Mouse (Mus musculus) hindbrain, embryonic 11.5 days (tissue): ENCODE results near the gene Gm20489. TPM values are rescaled to one million over a fixed set of nuclear protein-coding genes. Genes with fewer than 3 reads are reported as not detected.

Source experiments
- ATAC-seq: fragments of 200-750 bp; cut with Nextera tagmentation; 2 replicates; pipeline ENCODE4 v1.8.0; 2017; ENCODE audit warnings: mild to moderate bottlenecking, moderate TSS enrichment, moderate library complexity; ENCODE audit not compliant: low FRiP score
- DNase-seq: peaks from one replicate; pipeline ENCODE4 v3.0.0-alpha.2; 2015; ENCODE audit warnings: low spot score
- H3K27ac ChIP-seq: fragments of 300-500 bp; sonication (generic); 2 replicates; pipeline ENCODE4 v1.5.1; 2014; ENCODE audit warnings: mild to moderate bottlenecking, low read depth, low read length
- H3K27me3 ChIP-seq: fragments of 300-500 bp; sonication (generic); 2 replicates; pipeline ENCODE4 v1.6.1; 2014; ENCODE audit warnings: mild to moderate bottlenecking, low read length, moderate library complexity, mixed read lengths; ENCODE audit not compliant: control insufficient read depth, insufficient read depth
- H3K36me3 ChIP-seq: fragments of 300-500 bp; sonication (generic); 2 replicates; pipeline ENCODE4 v1.6.1; 2014; ENCODE audit warnings: mild to moderate bottlenecking, low read length, moderate library complexity, mixed read lengths; ENCODE audit not compliant: control insufficient read depth, insufficient read depth
- H3K4me1 ChIP-seq: fragments of 300-500 bp; sonication (generic); replicated peaks from 2 replicates; pipeline ENCODE4 v1.6.1; 2014; ENCODE audit warnings: low read length, mixed read lengths; ENCODE audit not compliant: control insufficient read depth, insufficient read depth
- H3K4me2 ChIP-seq: fragments of 300-500 bp; sonication (generic); replicated peaks from 2 replicates; pipeline ENCODE4 v1.6.1; 2014; ENCODE audit warnings: mild to moderate bottlenecking, low read depth, low read length
- H3K4me3 ChIP-seq: fragments of 300-500 bp; sonication (generic); 2 replicates; pipeline ENCODE4 v1.5.1; 2014; ENCODE audit warnings: low read depth, low read length
- H3K9ac ChIP-seq: fragments of 300-500 bp; sonication (generic); 2 replicates; pipeline ENCODE4 v1.6.1; 2014; ENCODE audit warnings: low read depth, low read length
- H3K9me3 ChIP-seq: fragments of 300-500 bp; sonication (generic); 2 replicates; pipeline ENCODE4 v1.6.1; 2016; ENCODE audit warnings: low read length; ENCODE audit not compliant: control insufficient read depth
- WGBS: fragments of 180-500 bp; shearing (Covaris S2); extraction: QIAGEN DNeasy Blood & Tissue Kit; methylation state at CpG from one replicate; pipeline ENCODE4 v1.1.7; 2014; 5-methylcytosine and 5-hydroxymethylcytosine counted together
- polyA plus RNA-seq: library from polyadenylated mRNA; unstranded; fragments of >200 nt; fragmentation: Nextera tagmentation; extraction: Ambion mirVana; gene quantifications from 2 replicates; pipeline ENCODE4 v1.2.1, GENCODE M21; 2014

The Gm20489 gene
- polyA plus RNA-seq, 1 experiment from 2014 or later: not detected

DNA sequence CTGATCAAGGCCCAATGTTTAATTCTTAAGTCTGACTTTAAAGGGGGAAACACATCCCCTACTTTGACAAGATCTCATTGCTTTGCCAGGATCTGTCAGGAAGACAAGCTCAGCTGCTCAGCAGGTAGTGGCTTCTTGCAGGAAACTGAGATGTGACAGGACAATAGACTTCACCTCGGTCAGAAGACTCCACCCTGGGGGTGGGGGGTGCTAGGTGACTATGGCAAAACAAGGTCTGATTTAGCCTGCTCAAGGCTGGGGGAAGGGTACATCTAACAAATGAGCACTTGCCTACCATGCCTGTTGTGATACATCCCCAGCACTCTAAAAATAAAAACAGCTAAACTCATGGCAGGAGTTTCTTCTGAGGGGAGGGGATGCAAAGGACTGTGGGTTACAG, 23.8 kb downstream of the Gm20489 start:
- Histone ChIP-seq H3K27me3 (no peaks in the 10 kb centered on the region), H3K9ac (no peak overlapping the region), H3K27ac (no peak overlapping the region), H3K4me1 (no peaks in the 10 kb centered on the region), H3K4me2 (no peak overlapping the region), H3K4me3 (no peak overlapping the region), H3K9me3 (no peaks in the 10 kb centered on the region), H3K36me3 (no peaks in the 10 kb centered on the region)
- DNase-seq: no peak
- WGBS: 29% methylated on average over 1 of the region's 1 CpGs
- ATAC-seq: no peak

DNA sequence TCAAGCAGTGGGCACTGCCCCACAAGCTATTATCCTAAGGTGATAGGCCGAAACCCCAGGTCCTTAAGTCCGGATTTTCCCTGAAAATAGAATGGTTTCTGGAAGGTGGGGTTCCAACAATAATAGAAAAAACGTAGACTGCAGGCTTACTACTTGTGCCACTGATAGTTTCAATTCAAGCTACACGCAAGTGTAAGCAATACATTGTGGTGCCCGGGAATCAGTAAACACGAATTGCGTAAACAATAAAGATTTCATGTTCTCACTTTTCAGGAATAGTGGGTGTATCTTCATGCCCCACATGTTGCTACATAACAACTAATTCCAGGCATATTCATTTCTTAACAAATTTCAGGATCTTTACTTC, 46.0 kb downstream of the Gm20489 start:
- Histone ChIP-seq H3K27me3 (peaks cover 4% of the 10 kb centered on the region; the same call in 1 of the 2 replicates), H3K36me3 (no peaks in the 10 kb centered on the region), H3K4me3 (peak overlapping the region; percentile 22; the same call in 1 of the 2 replicates), H3K4me2 (peak overlapping the region; percentile 29; the same call in 1 of the 2 replicates), H3K4me1 (no peaks in the 10 kb centered on the region), H3K27ac (no peak overlapping the region), H3K9ac (0 out of 2 replicates have a peak overlapping the region, but pooled peaks have one; percentile 15), H3K9me3 (no peaks in the 10 kb centered on the region)
- 33% methylated on average over 7 of the region's 7 CpGs for WGBS
- no peak for ATAC-seq
- DNase-seq: no peak

DNA sequence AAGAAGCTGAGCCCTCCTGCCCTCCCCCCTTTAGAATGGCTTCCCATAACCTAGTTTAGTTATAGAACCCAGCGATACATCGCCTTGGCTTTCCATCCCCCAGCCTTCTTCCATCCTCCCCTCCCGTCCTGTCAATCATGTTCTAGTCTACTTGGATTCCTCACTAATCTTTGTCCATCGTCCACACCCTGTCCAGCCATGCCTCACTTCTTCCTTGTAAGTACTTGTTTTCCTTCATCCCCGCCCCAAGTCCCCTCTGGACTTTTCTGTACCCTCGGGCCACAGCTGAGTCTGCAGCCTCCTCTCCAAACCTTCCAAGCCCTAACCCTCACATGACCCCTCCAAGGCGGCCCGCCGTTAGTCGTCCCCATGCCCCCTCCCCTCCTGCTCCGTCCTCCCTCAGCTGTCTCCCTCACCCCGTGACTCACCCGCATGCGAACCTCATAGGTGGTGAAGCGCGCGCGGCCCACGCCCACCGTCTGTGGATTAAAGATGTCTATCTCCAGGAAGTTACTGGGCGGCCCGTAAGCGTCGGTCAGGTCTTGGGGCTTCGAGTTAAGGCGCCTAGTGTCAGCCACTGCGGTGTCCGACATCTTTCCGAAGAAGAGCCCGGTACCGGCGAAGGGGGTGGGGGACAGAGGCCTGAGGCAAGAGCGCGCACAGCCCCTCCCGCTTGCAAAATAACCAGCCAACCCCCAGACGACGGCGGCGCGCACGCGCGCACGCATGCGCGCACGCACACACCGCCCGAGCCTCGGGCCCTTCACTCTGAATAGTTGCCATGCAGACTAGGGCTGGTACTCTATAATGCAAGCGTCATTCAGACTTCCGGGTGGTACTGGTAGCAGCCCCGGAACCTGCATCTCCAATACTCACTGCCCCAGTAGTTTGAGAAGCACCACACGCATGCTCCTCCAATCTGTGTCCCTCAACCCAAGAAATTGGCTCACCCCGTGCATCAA, 46.7 kb downstream of the Gm20489 start, which contains the start of gene Snx12:
Gene Snx12, minus strand, starts transcription at position 730 of the 962 bp plus-strand sequence.
- H3K9me3 ChIP-seq: no peaks in the 10 kb centered on the region
- peak within 1 kb of the TSS; percentile 50 for H3K4me2 ChIP-seq
- DNase-seq (peak; percentile 88), ATAC-seq (peak; percentile 98)
- peaks cover 2% of the 10 kb centered on the region; the same call in 1 of the 2 replicates for H3K27me3 ChIP-seq
- H3K27ac ChIP-seq: peak within 1 kb of the TSS; percentile 71
- H3K4me3 ChIP-seq: peak within 1 kb of the TSS; percentile 52
- H3K36me3 ChIP-seq: no peaks in the 10 kb centered on the region
- H3K9ac ChIP-seq: peak within 1 kb of the TSS; percentile 58
- no peaks in the 10 kb centered on the region for H3K4me1 ChIP-seq
- 14% methylated on average over 53 of the region's 55 CpGs for WGBS

Other genes starting within 250 kb of the Gm20489 start
- gene Tex11, start 209.4 kb downstream of the Gm20489 start, polyA plus RNA-seq: 0.07 and 0.19 TPM in 2 replicates
- gene Slc7a3, start 183.0 kb downstream of the Gm20489 start, polyA plus RNA-seq: 0.29 and 0.65 TPM in 2 replicates
- 63.6 and 65.5 TPM in 2 replicates for gene Snx12, start 46.5 kb downstream of the Gm20489 start, polyA plus RNA-seq
- 2.2 and 3.6 TPM in 2 replicates for gene Foxo4, start 14.5 kb downstream of the Gm20489 start, polyA plus RNA-seq
- gene Gm614, start 5.0 kb downstream of the Gm20489 start, polyA plus RNA-seq: not detected in 2 replicates
- gene Il2rg, start 768 bp downstream of the Gm20489 start, polyA plus RNA-seq: 3.6 TPM in 2 replicates
- 39.0 and 44.3 TPM in 2 replicates for gene Med12, start 5.0 kb upstream of the Gm20489 start, polyA plus RNA-seq
- gene Nlgn3, start 30.1 kb upstream of the Gm20489 start, polyA plus RNA-seq: 24.5 and 29.1 TPM in 2 replicates
- gene Gjb1, start 107.4 kb upstream of the Gm20489 start, polyA plus RNA-seq: 0.29 and 0.62 TPM in 2 replicates
- 20.1 and 24.2 TPM in 2 replicates for gene Zmym3, start 151.8 kb upstream of the Gm20489 start, polyA plus RNA-seq
- 550 and 663 TPM in 2 replicates for gene Nono, start 160.3 kb upstream of the Gm20489 start, polyA plus RNA-seq
- gene Itgb1bp2, start 180.1 kb upstream of the Gm20489 start, polyA plus RNA-seq: 2.8 and 3.9 TPM in 2 replicates